Mouse (Mus musculus): ENCODE measurements around the gene Tbcel. TPM values are rescaled to one million over a fixed set of nuclear protein-coding genes. Genes with fewer than 3 reads are reported as not detected.
A peak's percentile ranks its signal among the peaks of the same experiment; 100 is the strongest.

The Tbcel gene
- polyA plus RNA-seq, 1 experiment from 2014 or later: 13.0 TPM

GRCm38 (mm10) chr9:42520587-42521084, 13.0 kb upstream of the Tbcel start:
- H3K36me3 ChIP-seq (ENCODE audit: control insufficient read depth, insufficient read depth): no peaks in the 10 kb centered on the region
- H3K4me2 ChIP-seq (ENCODE audit: low read depth, low read length): 0 out of 2 replicates have a peak overlapping the region, but pooled peaks have one; percentile 13
- no peaks in the 10 kb centered on the region for H3K9me3 ChIP-seq (replicated peaks; ENCODE audit: control insufficient read depth, low read length)
- H3K9ac ChIP-seq (ENCODE audit: low read depth, low read length): no peak overlapping the region
- ATAC-seq (ENCODE audit: low read depth): no peak
- no peak overlapping the region for H3K4me3 ChIP-seq (ENCODE audit: low read depth, low read length)
- H3K27ac ChIP-seq (ENCODE audit: low read length): no peak overlapping the region
- H3K4me1 ChIP-seq (ENCODE audit: control insufficient read depth, low read depth, low read length): no peaks in the 10 kb centered on the region
- WGBS (ENCODE audit: insufficient replicate concordance): 12% methylated on average over 36 of the region's 36 CpGs
- H3K27me3 ChIP-seq (ENCODE audit: control insufficient read depth, insufficient read depth, low read depth, low read length): peaks cover 8% of the 10 kb centered on the region

- Histone ChIP-seq H3K36me3 (ENCODE audit: control insufficient read depth, insufficient read depth) (no peaks in the 10 kb centered on the region), H3K9ac (ENCODE audit: low read depth, low read length) (no peak overlapping the region), H3K27ac (ENCODE audit: low read length) (no peak overlapping the region), H3K27me3 (ENCODE audit: control insufficient read depth, insufficient read depth, low read depth, low read length) (peaks cover 8% of the 10 kb centered on the region), H3K9me3 (replicated peaks; ENCODE audit: control insufficient read depth, low read length) (no peaks in the 10 kb centered on the region), H3K4me3 (ENCODE audit: low read depth, low read length) (no peak overlapping the region), H3K4me2 (ENCODE audit: low read depth, low read length) (no peak overlapping the region), H3K4me1 (ENCODE audit: control insufficient read depth, low read depth, low read length) (no peaks in the 10 kb centered on the region)
- WGBS (ENCODE audit: insufficient replicate concordance): 63% methylated on average over 14 of the region's 14 CpGs
- ATAC-seq (ENCODE audit: low read depth): no peak
Observed at GRCm38 (mm10) chr9:42518163-42518562, 10.6 kb upstream of the Tbcel start.

DNA sequence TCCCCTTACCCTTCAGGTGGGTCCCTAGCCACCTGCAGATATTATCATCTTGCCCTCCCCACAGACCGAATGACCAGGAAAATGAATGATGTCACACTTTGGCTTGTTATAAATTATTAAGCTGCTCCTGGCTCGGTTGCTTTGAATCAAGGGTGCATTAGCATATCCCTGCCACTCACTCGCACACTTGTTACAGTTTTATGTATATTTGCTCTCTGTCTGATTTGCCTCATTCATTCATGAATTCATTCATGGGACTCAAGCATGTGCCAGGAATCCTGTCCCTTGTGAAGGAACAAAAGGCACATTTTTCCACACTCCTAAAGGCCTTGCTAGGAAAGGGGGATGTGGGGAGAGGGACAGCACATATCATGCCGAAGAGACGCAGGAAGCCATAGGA, 5.5 kb upstream of the Tbcel start:
- no peaks in the 10 kb centered on the region for H3K36me3 ChIP-seq (ENCODE audit: control insufficient read depth, insufficient read depth)
- no peak overlapping the region for H3K9ac ChIP-seq (ENCODE audit: low read depth, low read length)
- H3K4me2 ChIP-seq (ENCODE audit: low read depth, low read length): no peak overlapping the region
- no peaks in the 10 kb centered on the region; the same call in 1 of the 2 replicates for H3K27me3 ChIP-seq (ENCODE audit: control insufficient read depth, insufficient read depth, low read depth, low read length)
- 54% methylated on average over 5 of the region's 5 CpGs for WGBS (ENCODE audit: insufficient replicate concordance)
- no peak overlapping the region for H3K4me3 ChIP-seq (ENCODE audit: low read depth, low read length)
- H3K4me1 ChIP-seq (ENCODE audit: control insufficient read depth, low read depth, low read length): no peaks in the 10 kb centered on the region
- H3K9me3 ChIP-seq (replicated peaks; ENCODE audit: control insufficient read depth, low read length): no peaks in the 10 kb centered on the region
- no peak overlapping the region for H3K27ac ChIP-seq (ENCODE audit: low read length)
- ATAC-seq (ENCODE audit: low read depth): no peak

GRCm38 (mm10) chr9:42512312-42512711, 4.7 kb upstream of the Tbcel start:
- Histone ChIP-seq H3K9ac (ENCODE audit: low read depth, low read length) (no peak overlapping the region), H3K27ac (ENCODE audit: low read length) (no peak overlapping the region), H3K27me3 (ENCODE audit: control insufficient read depth, insufficient read depth, low read depth, low read length) (no peaks in the 10 kb centered on the region; the same call in 1 of the 2 replicates), H3K4me2 (ENCODE audit: low read depth, low read length) (no peak overlapping the region), H3K4me1 (ENCODE audit: control insufficient read depth, low read depth, low read length) (no peaks in the 10 kb centered on the region), H3K4me3 (ENCODE audit: low read depth, low read length) (no peak overlapping the region), H3K36me3 (ENCODE audit: control insufficient read depth, insufficient read depth) (no peaks in the 10 kb centered on the region), H3K9me3 (replicated peaks; ENCODE audit: control insufficient read depth, low read length) (no peaks in the 10 kb centered on the region)
- WGBS (ENCODE audit: insufficient replicate concordance): 38% methylated on average over 4 of the region's 4 CpGs
- ATAC-seq (ENCODE audit: low read depth): no peak

- Histone ChIP-seq H3K36me3 (ENCODE audit: control insufficient read depth, insufficient read depth) (no peaks in the 10 kb centered on the region), H3K27me3 (ENCODE audit: control insufficient read depth, insufficient read depth, low read depth, low read length) (no peaks in the 10 kb centered on the region; the same call in 1 of the 2 replicates), H3K27ac (ENCODE audit: low read length) (no peak overlapping the region), H3K4me3 (ENCODE audit: low read depth, low read length) (no peak overlapping the region), H3K9ac (ENCODE audit: low read depth, low read length) (no peak overlapping the region), H3K4me2 (ENCODE audit: low read depth, low read length) (no peak overlapping the region), H3K9me3 (replicated peaks; ENCODE audit: control insufficient read depth, low read length) (no peaks in the 10 kb centered on the region), H3K4me1 (ENCODE audit: control insufficient read depth, low read depth, low read length) (no peaks in the 10 kb centered on the region)
- ATAC-seq (ENCODE audit: low read depth): no peak
- WGBS (ENCODE audit: insufficient replicate concordance): 49% methylated on average over 7 of the region's 7 CpGs
Observed at GRCm38 (mm10) chr9:42508235-42508634, 626 bp upstream of the Tbcel start.

- no peaks in the 10 kb centered on the region for H3K9me3 ChIP-seq (replicated peaks; ENCODE audit: control insufficient read depth, low read length)
- peak; percentile 50; the same call in 1 of the 2 replicates for ATAC-seq (ENCODE audit: low read depth)
- no peak overlapping the region for H3K4me3 ChIP-seq (ENCODE audit: low read depth, low read length)
- H3K4me1 ChIP-seq (ENCODE audit: control insufficient read depth, low read depth, low read length): no peaks in the 10 kb centered on the region
- WGBS (ENCODE audit: insufficient replicate concordance): 23% methylated on average over 1 of the region's 1 CpGs
- H3K27ac ChIP-seq (ENCODE audit: low read length): no peak overlapping the region
- H3K4me2 ChIP-seq (ENCODE audit: low read depth, low read length): no peak overlapping the region
- H3K36me3 ChIP-seq (ENCODE audit: control insufficient read depth, insufficient read depth): no peaks in the 10 kb centered on the region
- no peaks in the 10 kb centered on the region; the same call in 1 of the 2 replicates for H3K27me3 ChIP-seq (ENCODE audit: control insufficient read depth, insufficient read depth, low read depth, low read length)
- no peak overlapping the region for H3K9ac ChIP-seq (ENCODE audit: low read depth, low read length)
Observed at GRCm38 (mm10) chr9:42507022-42507421, 587 bp downstream of the Tbcel start.

- no peaks in the 10 kb centered on the region for H3K4me1 ChIP-seq (ENCODE audit: control insufficient read depth, low read depth, low read length)
- H3K4me2 ChIP-seq (ENCODE audit: low read depth, low read length): no peak overlapping the region
- H3K4me3 ChIP-seq (ENCODE audit: low read depth, low read length): no peak overlapping the region
- H3K36me3 ChIP-seq (ENCODE audit: control insufficient read depth, insufficient read depth): no peaks in the 10 kb centered on the region
- H3K9me3 ChIP-seq (replicated peaks; ENCODE audit: control insufficient read depth, low read length): no peaks in the 10 kb centered on the region
- H3K27me3 ChIP-seq (ENCODE audit: control insufficient read depth, insufficient read depth, low read depth, low read length): no peaks in the 10 kb centered on the region; the same call in 1 of the 2 replicates
- no peak for ATAC-seq (ENCODE audit: low read depth)
- 62% methylated on average over 3 of the region's 3 CpGs for WGBS (ENCODE audit: insufficient replicate concordance)
- no peak overlapping the region for H3K9ac ChIP-seq (ENCODE audit: low read depth, low read length)
- no peak overlapping the region for H3K27ac ChIP-seq (ENCODE audit: low read length)
Observed at GRCm38 (mm10) chr9:42504971-42505510, 2.6 kb downstream of the Tbcel start.

DNA sequence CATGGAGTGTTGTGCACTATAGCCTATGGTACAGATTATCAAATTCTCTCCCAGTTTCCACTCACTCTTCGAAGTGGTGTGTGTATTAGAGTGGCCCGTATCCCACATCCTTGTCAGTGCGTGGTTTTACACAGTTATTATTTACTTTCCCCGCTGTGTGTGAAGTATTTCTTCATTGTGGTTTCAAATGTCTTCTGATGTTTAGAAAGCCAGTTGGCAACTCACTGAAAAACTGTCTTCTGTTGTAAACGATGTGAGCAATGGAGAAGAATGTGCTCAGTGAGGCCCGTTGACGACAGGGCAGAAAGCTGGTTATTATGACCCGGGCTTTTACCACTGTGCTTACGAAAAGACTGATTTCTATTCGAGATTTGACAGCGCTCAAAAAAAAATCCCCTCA, 3.0 kb downstream of the Tbcel start:
- H3K4me1 ChIP-seq (ENCODE audit: control insufficient read depth, low read depth, low read length): no peaks in the 10 kb centered on the region
- no peak for ATAC-seq (ENCODE audit: low read depth)
- 65% methylated on average over 11 of the region's 11 CpGs for WGBS (ENCODE audit: insufficient replicate concordance)
- no peak overlapping the region for H3K4me3 ChIP-seq (ENCODE audit: low read depth, low read length)
- no peaks in the 10 kb centered on the region for H3K9me3 ChIP-seq (replicated peaks; ENCODE audit: control insufficient read depth, low read length)
- no peak overlapping the region for H3K9ac ChIP-seq (ENCODE audit: low read depth, low read length)
- no peak overlapping the region for H3K27ac ChIP-seq (ENCODE audit: low read length)
- H3K36me3 ChIP-seq (ENCODE audit: control insufficient read depth, insufficient read depth): no peaks in the 10 kb centered on the region
- no peak overlapping the region for H3K4me2 ChIP-seq (ENCODE audit: low read depth, low read length)
- H3K27me3 ChIP-seq (ENCODE audit: control insufficient read depth, insufficient read depth, low read depth, low read length): no peaks in the 10 kb centered on the region; the same call in 1 of the 2 replicates

- Histone ChIP-seq H3K27ac (ENCODE audit: low read length) (no peak overlapping the region), H3K27me3 (ENCODE audit: control insufficient read depth, insufficient read depth, low read depth, low read length) (no peaks in the 10 kb centered on the region; the same call in 1 of the 2 replicates), H3K36me3 (ENCODE audit: control insufficient read depth, insufficient read depth) (no peaks in the 10 kb centered on the region), H3K4me2 (ENCODE audit: low read depth, low read length) (no peak overlapping the region), H3K9me3 (replicated peaks; ENCODE audit: control insufficient read depth, low read length) (no peaks in the 10 kb centered on the region), H3K4me1 (ENCODE audit: control insufficient read depth, low read depth, low read length) (no peaks in the 10 kb centered on the region), H3K9ac (ENCODE audit: low read depth, low read length) (no peak overlapping the region), H3K4me3 (ENCODE audit: low read depth, low read length) (no peak overlapping the region)
- 72% methylated on average over 4 of the region's 4 CpGs for WGBS (ENCODE audit: insufficient replicate concordance)
- no peak for ATAC-seq (ENCODE audit: low read depth)
Observed at GRCm38 (mm10) chr9:42503709-42504108, 3.9 kb downstream of the Tbcel start.

Data from liver, embryonic 16.5 days (tissue).